Mouse (Mus musculus) embryonic facial prominence, embryonic 11.5 days (tissue): ENCODE data around the gene Krt88. TPM values are rescaled to one million over a fixed set of nuclear protein-coding genes. Genes with fewer than 3 reads are reported as not detected.

Experiments used
- ATAC-seq: fragments of 200-750 bp; cut with Nextera tagmentation; replicated peaks from 2 replicates; pipeline ENCODE4 v1.8.0; 2017; ENCODE audit warnings: low read depth; ENCODE audit not compliant: insufficient number of reproducible peaks, low FRiP score, low TSS enrichment
- DNase-seq: peaks from one replicate; pipeline ENCODE4 v3.0.0-alpha.2; 2015; ENCODE audit warnings: low spot score
- H3K27ac ChIP-seq: fragments of 300-500 bp; sonication (generic); replicated peaks from 2 replicates; pipeline ENCODE4 v1.5.1; 2014; ENCODE audit warnings: mild to moderate bottlenecking, low read depth, low read length, control low read depth
- H3K27me3 ChIP-seq: fragments of 300-500 bp; sonication (generic); 2 replicates; pipeline ENCODE4 v1.6.1; 2014; ENCODE audit warnings: mild to moderate bottlenecking, low read length, moderate library complexity, mixed read lengths; ENCODE audit not compliant: control insufficient read depth, insufficient read depth
- H3K36me3 ChIP-seq: fragments of 300-500 bp; sonication (generic); replicated peaks from 2 replicates; pipeline ENCODE4 v1.6.1; 2014; ENCODE audit warnings: low read depth, mild to moderate bottlenecking, low read length, moderate library complexity, mixed read lengths; ENCODE audit not compliant: control insufficient read depth, insufficient read depth
- H3K4me1 ChIP-seq: fragments of 300-500 bp; sonication (generic); 2 replicates; pipeline ENCODE4 v1.6.1; 2014; ENCODE audit warnings: low read length, mixed read lengths; ENCODE audit not compliant: control insufficient read depth, insufficient read depth
- H3K4me2 ChIP-seq: fragments of 300-500 bp; sonication (generic); 2 replicates; pipeline ENCODE4 v1.6.1; 2014; ENCODE audit warnings: low read depth, mild to moderate bottlenecking, control low read depth, low read length, moderate library complexity
- H3K4me3 ChIP-seq: fragments of 300-500 bp; sonication (generic); 2 replicates; pipeline ENCODE4 v1.5.1; 2014; ENCODE audit warnings: low read depth, low read length, control low read depth
- H3K9ac ChIP-seq: fragments of 300-500 bp; sonication (generic); replicated peaks from 2 replicates; pipeline ENCODE4 v1.6.1; 2014; ENCODE audit warnings: mild to moderate bottlenecking, control low read depth, low read length
- H3K9me3 ChIP-seq: fragments of 300-500 bp; sonication (generic); replicated peaks from 2 replicates; pipeline ENCODE4 v1.6.1; 2016; ENCODE audit warnings: mild to moderate bottlenecking, low read length, inconsistent platforms, mixed read lengths; ENCODE audit not compliant: control insufficient read depth
- WGBS: fragments of 180-500 bp; shearing (Covaris S2); extraction: QIAGEN DNeasy Blood & Tissue Kit; methylation state at CpG from one replicate; pipeline ENCODE4 v1.1.7; 2014; 5-methylcytosine and 5-hydroxymethylcytosine counted together
- polyA plus RNA-seq: library from polyadenylated mRNA; unstranded; fragments of >200 nt; fragmentation: Nextera tagmentation; extraction: Ambion mirVana; gene quantifications from 2 replicates; pipeline ENCODE4 v1.2.1, GENCODE M21; 2014

Gene Krt88
- polyA plus RNA-seq, 1 experiment from 2014 or later = not detected

DNA sequence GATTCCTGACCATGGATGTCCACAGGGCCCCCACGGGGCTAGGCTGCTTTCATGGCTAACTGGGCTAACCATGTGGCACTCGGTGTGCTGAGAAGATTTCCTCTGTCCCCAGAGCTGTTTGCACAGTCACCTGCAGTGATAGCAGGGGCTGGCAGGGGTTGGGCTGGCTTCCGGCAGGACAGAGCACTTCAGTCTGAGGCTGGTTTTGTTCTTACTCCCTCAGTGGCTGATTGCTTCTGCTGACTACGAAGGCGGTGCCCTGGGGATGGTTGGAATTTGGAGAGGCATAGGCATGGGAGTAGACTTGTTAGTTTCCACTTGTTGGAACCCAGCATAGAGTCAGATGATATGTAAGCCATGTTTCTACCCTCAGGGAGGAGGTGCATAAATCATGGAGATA lies 22.6 kb upstream of the Krt88 start:
- Histone ChIP-seq H3K27ac (no peak overlapping the region), H3K4me1 (no peaks in the 10 kb centered on the region), H3K9me3 (no peaks in the 10 kb centered on the region), H3K4me2 (no peak overlapping the region), H3K9ac (no peak overlapping the region), H3K4me3 (no peak overlapping the region), H3K27me3 (no peaks in the 10 kb centered on the region), H3K36me3 (no peaks in the 10 kb centered on the region)
- DNase-seq = no peak
- ATAC-seq = no peak
- WGBS = 14% methylated on average over 5 of the region's 5 CpGs

DNA sequence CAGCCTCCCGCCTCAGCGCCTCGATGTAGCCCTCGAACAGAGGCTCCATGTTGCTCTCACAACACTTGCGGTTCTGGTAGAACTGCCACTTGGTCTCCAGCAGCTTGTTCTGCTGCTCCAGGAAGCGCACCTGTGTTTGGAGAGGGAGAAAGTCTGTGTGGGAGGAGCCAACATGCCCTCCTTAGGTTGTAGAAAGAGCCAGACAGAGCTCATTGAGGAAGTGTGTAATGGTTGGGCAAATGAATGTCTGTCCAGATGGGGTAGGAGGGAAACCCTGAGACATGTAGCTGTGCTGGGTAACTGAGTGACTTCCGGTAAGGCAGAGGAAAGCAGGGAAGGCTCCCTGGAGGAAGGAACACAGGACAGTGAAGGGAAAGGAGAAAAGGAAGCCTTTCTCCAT lies 10.9 kb upstream of the Krt88 start:
- no peak for DNase-seq
- ATAC-seq = no peak
- no peak overlapping the region for H3K27ac ChIP-seq
- no peaks in the 10 kb centered on the region for H3K36me3 ChIP-seq
- H3K4me1 ChIP-seq = no peaks in the 10 kb centered on the region
- no peak overlapping the region for H3K4me2 ChIP-seq
- WGBS = 87% methylated on average over 7 of the region's 7 CpGs
- H3K9ac ChIP-seq = no peak overlapping the region
- H3K9me3 ChIP-seq = no peaks in the 10 kb centered on the region
- peaks cover 17% of the 10 kb centered on the region for H3K27me3 ChIP-seq
- no peak overlapping the region for H3K4me3 ChIP-seq

DNA sequence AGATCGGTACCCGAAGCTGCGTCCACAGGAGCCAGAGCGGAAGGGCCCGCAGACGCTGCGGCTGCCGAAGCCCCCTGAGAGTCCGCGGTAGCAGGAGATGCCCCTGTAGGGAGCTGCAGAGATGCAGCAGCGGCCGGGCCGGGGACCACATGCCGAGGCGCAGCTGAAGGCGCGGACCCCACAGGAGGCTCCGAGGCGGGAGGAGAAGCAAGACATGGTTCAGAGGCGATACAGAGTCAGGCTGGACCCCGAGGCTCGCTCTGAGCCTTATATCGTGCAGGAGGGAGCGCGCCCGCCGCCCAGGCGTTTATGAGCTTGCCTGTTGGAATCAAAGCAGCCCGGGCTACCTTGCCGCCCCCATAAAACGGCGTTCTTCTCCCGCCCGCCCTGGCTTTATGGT lies 9.0 kb upstream of the Krt88 start, which contains the start of gene Krt87:
Krt87 (minus strand) TSS at position 250 of the 400 bp plus-strand sequence.
- Histone ChIP-seq H3K4me1 (no peaks in the 10 kb centered on the region), H3K27me3 (peaks cover 17% of the 10 kb centered on the region), H3K4me3 (peak within 1 kb of the TSS; percentile 18), H3K36me3 (no peaks in the 10 kb centered on the region), H3K9me3 (no peaks in the 10 kb centered on the region), H3K27ac (no peak within 1 kb of the TSS), H3K9ac (peak within 1 kb of the TSS; percentile 37; the same call in 1 of the 2 replicates), H3K4me2 (peak within 1 kb of the TSS; percentile 46)
- 1% methylated on average over 34 of the region's 34 CpGs for WGBS
- ATAC-seq = peak; percentile 52; the same call in 1 of the 2 replicates
- DNase-seq = peak; percentile 39

DNA sequence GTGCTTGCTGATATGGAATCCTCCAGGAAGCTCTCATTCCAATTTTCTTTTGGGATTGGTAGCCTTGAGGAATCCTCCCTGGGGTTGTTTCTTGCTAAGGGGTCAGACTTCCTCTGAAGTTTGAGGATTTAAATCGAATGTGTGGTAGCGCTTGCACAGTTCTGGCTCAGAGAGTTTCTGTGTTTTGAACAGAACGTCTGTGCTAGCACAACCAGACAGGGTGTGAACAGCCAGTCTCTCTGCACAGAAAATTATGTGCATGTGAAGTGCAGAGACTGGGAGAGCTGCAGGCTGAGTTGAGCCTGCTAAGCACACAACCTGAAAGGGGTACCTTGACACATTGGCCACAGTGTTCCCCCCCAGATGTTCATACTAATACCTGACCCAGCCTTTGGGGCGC lies 6.7 kb upstream of the Krt88 start:
- no peak for DNase-seq
- ATAC-seq = no peak
- no peak overlapping the region for H3K27ac ChIP-seq
- H3K36me3 ChIP-seq = no peaks in the 10 kb centered on the region
- no peaks in the 10 kb centered on the region for H3K4me1 ChIP-seq
- no peak overlapping the region for H3K4me2 ChIP-seq
- H3K4me3 ChIP-seq = no peak overlapping the region
- H3K27me3 ChIP-seq = peaks cover 17% of the 10 kb centered on the region
- WGBS = 73% methylated on average over 4 of the region's 4 CpGs
- no peaks in the 10 kb centered on the region for H3K9me3 ChIP-seq
- no peak overlapping the region for H3K9ac ChIP-seq

DNA sequence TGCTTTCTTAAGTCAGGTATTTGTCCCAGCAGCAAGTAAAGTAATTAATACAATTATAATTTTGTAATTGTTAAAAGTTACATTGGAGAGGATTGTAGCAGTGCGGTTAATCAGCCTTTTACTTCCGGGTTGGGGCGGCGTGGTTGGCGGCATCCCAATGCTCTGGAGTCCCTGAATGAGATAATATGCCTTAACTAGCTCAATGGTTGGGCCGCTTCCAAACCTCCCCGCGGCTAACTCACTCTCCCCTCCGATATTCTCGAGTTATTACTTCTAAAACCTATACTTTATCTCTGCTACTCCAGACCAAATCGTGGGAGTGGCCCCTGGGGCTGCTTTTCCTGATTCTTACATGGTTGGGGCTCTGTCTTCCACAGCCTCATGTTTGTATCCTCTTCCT lies 972 bp upstream of the Krt88 start:
- Histone ChIP-seq H3K36me3 (no peaks in the 10 kb centered on the region), H3K27me3 (no peaks in the 10 kb centered on the region), H3K4me1 (no peaks in the 10 kb centered on the region), H3K4me3 (no peak overlapping the region), H3K4me2 (no peak overlapping the region), H3K9me3 (no peaks in the 10 kb centered on the region), H3K27ac (no peak overlapping the region), H3K9ac (no peak overlapping the region)
- WGBS = 80% methylated on average over 11 of the region's 11 CpGs
- ATAC-seq = no peak
- no peak for DNase-seq

DNA sequence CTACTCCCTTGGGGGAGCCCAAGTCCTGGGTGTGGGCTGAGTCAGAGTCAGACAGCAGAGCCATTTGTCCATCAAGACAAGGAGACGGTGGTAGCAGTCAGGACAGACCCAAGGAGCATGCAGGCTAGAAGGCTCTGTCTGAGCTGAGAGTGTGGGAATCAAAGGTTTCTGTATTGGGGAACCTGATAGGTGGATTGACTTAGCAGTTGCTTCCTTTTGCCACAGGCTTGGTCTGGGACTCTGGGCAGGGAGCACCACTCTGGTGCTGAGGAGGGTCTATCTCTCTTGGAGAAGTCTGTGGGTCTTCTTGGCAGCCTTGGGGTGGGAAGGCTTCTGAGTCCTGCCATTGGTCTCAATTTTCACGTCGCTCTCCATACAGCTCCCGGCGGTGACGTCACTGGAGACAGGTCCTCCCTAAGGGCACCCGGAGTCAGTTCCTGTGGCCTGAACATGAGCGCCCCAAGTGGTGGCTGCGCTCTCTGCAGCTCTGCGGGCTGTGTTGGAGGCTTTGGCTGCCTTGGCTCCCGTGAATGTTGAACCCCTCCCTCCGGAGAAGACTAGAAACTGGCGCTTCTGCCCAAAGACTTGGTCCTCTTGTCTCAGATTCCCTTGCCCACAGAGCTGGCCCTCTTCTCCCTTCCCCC lies 5.7 kb downstream of the Krt88 start:
- peak overlapping the region; percentile 4; the same call in 1 of the 2 replicates for H3K4me2 ChIP-seq
- H3K27me3 ChIP-seq = no peaks in the 10 kb centered on the region
- no peak overlapping the region for H3K27ac ChIP-seq
- no peak overlapping the region for H3K9ac ChIP-seq
- peak; percentile 77 for DNase-seq
- H3K9me3 ChIP-seq = no peaks in the 10 kb centered on the region
- H3K36me3 ChIP-seq = no peaks in the 10 kb centered on the region
- peak; percentile 48 for ATAC-seq
- H3K4me1 ChIP-seq = no peaks in the 10 kb centered on the region
- WGBS = 5% methylated on average over 13 of the region's 13 CpGs
- no peak overlapping the region for H3K4me3 ChIP-seq

DNA sequence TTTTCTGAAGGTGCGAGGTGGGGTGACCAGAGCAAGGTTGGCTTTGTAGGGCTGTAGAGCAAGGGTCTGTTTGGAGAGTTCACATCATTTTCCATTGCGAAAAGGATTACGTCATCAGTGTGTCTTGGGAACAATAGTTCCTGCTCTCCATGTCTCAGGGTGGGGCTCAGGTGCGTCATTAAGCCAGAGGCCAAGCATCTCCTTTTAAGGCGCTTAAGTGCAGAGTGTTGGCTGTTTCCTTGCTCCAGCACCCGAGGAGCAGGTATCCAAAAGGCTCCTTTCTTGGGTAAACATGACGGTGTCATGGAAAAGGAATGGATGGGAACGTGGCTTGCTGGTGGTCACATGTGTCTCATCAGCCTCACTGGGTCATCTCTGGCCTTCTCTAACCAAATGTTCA lies 7.2 kb downstream of the Krt88 start:
- no peak for ATAC-seq
- no peaks in the 10 kb centered on the region for H3K4me1 ChIP-seq
- H3K27me3 ChIP-seq = no peaks in the 10 kb centered on the region
- no peak overlapping the region for H3K4me3 ChIP-seq
- no peaks in the 10 kb centered on the region for H3K36me3 ChIP-seq
- WGBS = 82% methylated on average over 8 of the region's 8 CpGs
- H3K4me2 ChIP-seq = no peak overlapping the region
- no peak for DNase-seq
- H3K9ac ChIP-seq = no peak overlapping the region
- no peaks in the 10 kb centered on the region for H3K9me3 ChIP-seq
- H3K27ac ChIP-seq = no peak overlapping the region

DNA sequence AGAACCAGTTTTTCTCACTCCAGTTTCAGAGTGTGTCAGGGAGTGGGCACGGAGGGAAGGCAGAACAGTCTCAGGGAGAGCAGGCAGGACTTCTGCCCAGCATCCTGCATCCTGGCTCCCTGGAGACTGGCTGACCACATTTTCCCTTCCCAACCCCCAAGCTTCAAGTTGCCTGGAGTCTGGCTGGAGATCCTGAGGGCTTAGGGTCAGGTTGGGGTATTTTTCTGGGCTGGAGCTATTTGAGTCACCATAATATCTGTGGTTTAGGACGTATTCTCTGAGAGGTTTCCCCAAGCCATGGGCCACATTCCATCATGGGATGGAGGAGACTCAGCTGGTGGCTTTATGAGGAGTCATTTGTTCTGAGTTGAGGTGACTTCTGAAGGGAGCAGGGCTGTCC lies 7.7 kb downstream of the Krt88 start:
- no peaks in the 10 kb centered on the region for H3K9me3 ChIP-seq
- no peaks in the 10 kb centered on the region for H3K27me3 ChIP-seq
- H3K27ac ChIP-seq = no peak overlapping the region
- H3K4me3 ChIP-seq = no peak overlapping the region
- no peaks in the 10 kb centered on the region for H3K36me3 ChIP-seq
- H3K9ac ChIP-seq = no peak overlapping the region
- ATAC-seq (no peak), DNase-seq (no peak)
- 91% methylated on average over 2 of the region's 2 CpGs for WGBS
- no peaks in the 10 kb centered on the region for H3K4me1 ChIP-seq
- no peak overlapping the region for H3K4me2 ChIP-seq
